Mouse (Mus musculus) ES-E14 (cell line): ENCODE results near the gene Zfp507.

Source experiments
- HCFC1 ChIP-seq: IDR thresholded peaks from 2 replicates; pipeline ENCODE4 v1.6.1; 2012; ENCODE audit warnings: low read length, inconsistent platforms, borderline replicate concordance; ENCODE audit not compliant: insufficient read depth
- ZNF384 ChIP-seq: IDR thresholded peaks from 2 replicates; pipeline ENCODE4 v1.6.1; 2012; ENCODE audit warnings: low read depth, low read length, inconsistent platforms

DNA sequence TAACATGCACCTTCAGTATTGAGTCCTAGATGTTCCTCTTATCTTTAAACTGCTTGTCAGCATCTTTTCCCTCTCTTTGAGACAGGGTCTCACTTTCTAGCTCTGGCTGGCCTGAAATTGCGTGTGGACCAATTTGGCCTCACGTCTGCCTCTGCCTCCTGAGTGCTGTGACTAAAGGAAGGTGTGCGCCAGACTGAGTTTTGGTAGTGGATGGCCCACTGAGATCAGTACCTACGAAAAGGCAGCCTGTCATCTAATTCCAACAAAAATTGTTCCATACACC is 48.0 kb downstream of the Zfp507 start:
- no peak for TF ChIP-seq ZNF384
- no peak for TF ChIP-seq HCFC1
